Mouse (Mus musculus) hindbrain, embryonic 14.5 days (tissue): ENCODE results near the gene Ces3b. TPM values are rescaled to one million over a fixed set of nuclear protein-coding genes. Genes with fewer than 3 reads are reported as not detected.
"Not testable (repeated sequence)": the region's sequence is repeated elsewhere in the genome, so short reads cannot be mapped to it uniquely, and the experiment has no call there.

Experiments used
- ATAC-seq: fragments of 200-750 bp; cut with Nextera tagmentation; 2 replicates; pipeline ENCODE4 v1.8.0; 2017; ENCODE audit warnings: moderate number of reproducible peaks, mild to moderate bottlenecking, moderate TSS enrichment, moderate library complexity; ENCODE audit not compliant: low FRiP score
- DNase-seq: peaks from one replicate; pipeline ENCODE4 v3.0.0-alpha.2; 2015; ENCODE audit warnings: low spot score
- H3K27ac ChIP-seq: fragments of 300-500 bp; sonication (generic); 2 replicates; pipeline ENCODE4 v1.5.1; 2014; ENCODE audit warnings: mild to moderate bottlenecking, moderate library complexity
- H3K27me3 ChIP-seq: fragments of 300-500 bp; sonication (generic); 2 replicates; pipeline ENCODE4 v1.6.1; 2014; ENCODE audit warnings: mild to moderate bottlenecking, low read length, mixed read lengths; ENCODE audit not compliant: control insufficient read depth, insufficient read depth
- H3K36me3 ChIP-seq: fragments of 300-500 bp; sonication (generic); replicated peaks from 2 replicates; pipeline ENCODE4 v1.6.1; 2014; ENCODE audit not compliant: control insufficient read depth, insufficient read depth
- H3K4me1 ChIP-seq: fragments of 300-500 bp; sonication (generic); replicated peaks from 2 replicates; pipeline ENCODE4 v1.6.1; 2014; ENCODE audit warnings: antibody characterized with exemption, low read length, mixed read lengths; ENCODE audit not compliant: control insufficient read depth, insufficient read depth
- H3K4me2 ChIP-seq: fragments of 300-500 bp; sonication (generic); replicated peaks from 2 replicates; pipeline ENCODE4 v1.6.1; 2014; ENCODE audit warnings: mild to moderate bottlenecking, moderate library complexity
- H3K4me3 ChIP-seq: fragments of 300-500 bp; sonication (generic); replicated peaks from 2 replicates; pipeline ENCODE4 v1.5.1; 2014; ENCODE audit warnings: mild to moderate bottlenecking, low read length
- H3K9ac ChIP-seq: fragments of 300-500 bp; sonication (generic); 2 replicates; pipeline ENCODE4 v1.6.1; 2014
- H3K9me3 ChIP-seq: fragments of 300-500 bp; sonication (generic); 2 replicates; pipeline ENCODE4 v1.6.1; 2016; ENCODE audit warnings: low read length; ENCODE audit not compliant: control insufficient read depth
- WGBS: fragments of 180-500 bp; shearing (Covaris S2); extraction: QIAGEN DNeasy Blood & Tissue Kit; methylation state at CpG from one replicate; pipeline ENCODE4 v1.1.7; 2014; 5-methylcytosine and 5-hydroxymethylcytosine counted together
- polyA plus RNA-seq: library from polyadenylated mRNA; unstranded; fragments of >200 nt; fragmentation: Nextera tagmentation; extraction: Ambion mirVana; gene quantifications from 2 replicates; pipeline ENCODE4 v1.2.1, GENCODE M21; 2014

Gene Ces3b
- polyA plus RNA-seq, 1 experiment from 2014 or later, result not detected

GRCm38 (mm10) chr8:105076601-105077000 lies 7.0 kb upstream of the Ces3b start:
- H3K4me1 ChIP-seq, result no peaks in the 10 kb centered on the region
- no peaks in the 10 kb centered on the region for H3K36me3 ChIP-seq
- H3K9ac ChIP-seq, result no peak overlapping the region
- H3K27me3 ChIP-seq, result no peaks in the 10 kb centered on the region
- no peaks in the 10 kb centered on the region for H3K9me3 ChIP-seq
- DNase-seq (no peak), ATAC-seq (no peak)
- H3K4me3 ChIP-seq, result no peak overlapping the region
- WGBS, result 89% methylated on average over 4 of the region's 4 CpGs
- H3K27ac ChIP-seq, result no peak overlapping the region
- H3K4me2 ChIP-seq, result no peak overlapping the region

GRCm38 (mm10) chr8:105077071-105077470 lies 6.5 kb upstream of the Ces3b start:
- no peaks in the 10 kb centered on the region for H3K27me3 ChIP-seq
- no peaks in the 10 kb centered on the region for H3K9me3 ChIP-seq
- 74% methylated on average over 6 of the region's 6 CpGs for WGBS
- DNase-seq (no peak), ATAC-seq (no peak)
- no peak overlapping the region for H3K27ac ChIP-seq
- H3K36me3 ChIP-seq, result no peaks in the 10 kb centered on the region
- no peak overlapping the region for H3K4me2 ChIP-seq
- H3K4me3 ChIP-seq, result no peak overlapping the region
- no peaks in the 10 kb centered on the region for H3K4me1 ChIP-seq
- no peak overlapping the region for H3K9ac ChIP-seq

- H3K4me2 ChIP-seq, result no peak overlapping the region
- 90% methylated on average over 5 of the region's 5 CpGs for WGBS
- H3K4me3 ChIP-seq, result no peak overlapping the region
- H3K36me3 ChIP-seq, result no peaks in the 10 kb centered on the region
- no peaks in the 10 kb centered on the region for H3K9me3 ChIP-seq
- H3K4me1 ChIP-seq, result no peaks in the 10 kb centered on the region
- no peaks in the 10 kb centered on the region for H3K27me3 ChIP-seq
- no peak overlapping the region for H3K27ac ChIP-seq
- DNase-seq, result no peak
- no peak for ATAC-seq
- no peak overlapping the region for H3K9ac ChIP-seq
Observed at GRCm38 (mm10) chr8:105078591-105078990, 5.0 kb upstream of the Ces3b start.

- H3K27me3 ChIP-seq, result no peaks in the 10 kb centered on the region
- no peak overlapping the region for H3K27ac ChIP-seq
- 78% methylated on average over 5 of the region's 5 CpGs for WGBS
- ATAC-seq (no peak), DNase-seq (no peak)
- no peak overlapping the region for H3K9ac ChIP-seq
- H3K36me3 ChIP-seq, result no peaks in the 10 kb centered on the region
- no peak overlapping the region for H3K4me3 ChIP-seq
- no peaks in the 10 kb centered on the region for H3K9me3 ChIP-seq
- H3K4me2 ChIP-seq, result no peak overlapping the region
- no peaks in the 10 kb centered on the region for H3K4me1 ChIP-seq
Observed at GRCm38 (mm10) chr8:105080814-105081336, 2.7 kb upstream of the Ces3b start.

GRCm38 (mm10) chr8:105088166-105088565 lies 4.6 kb downstream of the Ces3b start:
- H3K9ac ChIP-seq, H3K36me3 ChIP-seq, DNase-seq, H3K27me3 ChIP-seq, ATAC-seq, H3K9me3 ChIP-seq, H3K27ac ChIP-seq, H3K4me3 ChIP-seq, H3K4me1 ChIP-seq, H3K4me2 ChIP-seq: not testable (repeated sequence)
- 89% methylated on average over 4 of the region's 5 CpGs for WGBS

GRCm38 (mm10) chr8:105088581-105088980 lies 5.0 kb downstream of the Ces3b start:
- ATAC-seq (no peak), DNase-seq (no peak)
- 74% methylated on average over 4 of the region's 4 CpGs for WGBS
- Histone ChIP-seq H3K9ac (no peak overlapping the region), H3K9me3 (no peaks in the 10 kb centered on the region), H3K27me3 (no peaks in the 10 kb centered on the region), H3K36me3 (no peaks in the 10 kb centered on the region), H3K4me3 (no peak overlapping the region), H3K4me1 (no peaks in the 10 kb centered on the region), H3K4me2 (no peak overlapping the region), H3K27ac (no peak overlapping the region)

GRCm38 (mm10) chr8:105093992-105094391 lies 10.4 kb downstream of the Ces3b start:
- no peak for ATAC-seq
- Histone ChIP-seq H3K4me2 (no peak overlapping the region), H3K27me3 (no peaks in the 10 kb centered on the region), H3K27ac (no peak overlapping the region), H3K4me1 (no peaks in the 10 kb centered on the region), H3K9ac (no peak overlapping the region), H3K9me3 (no peaks in the 10 kb centered on the region), H3K4me3 (no peak overlapping the region), H3K36me3 (no peaks in the 10 kb centered on the region)
- DNase-seq, result no peak
- 93% methylated on average over 2 of the region's 3 CpGs for WGBS

- H3K27me3 ChIP-seq, H3K9me3 ChIP-seq, H3K4me2 ChIP-seq, H3K4me1 ChIP-seq, DNase-seq, H3K4me3 ChIP-seq, ATAC-seq, H3K27ac ChIP-seq, H3K9ac ChIP-seq, H3K36me3 ChIP-seq: not testable (repeated sequence)
- 80% methylated on average over 4 of the region's 4 CpGs for WGBS
Observed at GRCm38 (mm10) chr8:105102101-105102785, 18.7 kb downstream of the Ces3b start.

GRCm38 (mm10) chr8:105103701-105104100 lies 20.1 kb downstream of the Ces3b start:
- not testable (repeated sequence) for H3K27me3 ChIP-seq, H3K9me3 ChIP-seq, H3K27ac ChIP-seq, H3K4me3 ChIP-seq, H3K36me3 ChIP-seq, H3K4me2 ChIP-seq, ATAC-seq, H3K4me1 ChIP-seq, H3K9ac ChIP-seq, DNase-seq
- 76% methylated on average over 5 of the region's 5 CpGs for WGBS

- 81% methylated on average over 3 of the region's 3 CpGs for WGBS
- Histone ChIP-seq H3K9ac (no peak overlapping the region), H3K4me3 (no peak overlapping the region), H3K27ac (no peak overlapping the region), H3K9me3 (no peaks in the 10 kb centered on the region), H3K4me2 (no peak overlapping the region), H3K27me3 (no peaks in the 10 kb centered on the region), H3K4me1 (no peaks in the 10 kb centered on the region), H3K36me3 (no peaks in the 10 kb centered on the region)
- DNase-seq (no peak), ATAC-seq (no peak)
Observed at GRCm38 (mm10) chr8:105104220-105104619, 20.7 kb downstream of the Ces3b start.
